Mouse (Mus musculus) cerebellum, postnatal 36 days (tissue): ENCODE data around the gene Epb41.

Experiments used
- DNase-seq, 2 experiments: peaks; one replicate each; pipeline ENCODE4 v3.0.0; 2021 to 2022; ENCODE audit warnings: mixed read lengths in 2 of 2

Gene Epb41

GRCm38 (mm10) chr4:131881306-131881705 is 193.8 kb downstream of the Epb41 start:
- no peak for DNase-seq

GRCm38 (mm10) chr4:131879692-131880091 is 195.4 kb downstream of the Epb41 start:
- DNase-seq, result no peak

- no peak for DNase-seq
These were observed 198.3 kb downstream of the Epb41 start for GRCm38 (mm10) chr4:131876836-131877235.

DNA sequence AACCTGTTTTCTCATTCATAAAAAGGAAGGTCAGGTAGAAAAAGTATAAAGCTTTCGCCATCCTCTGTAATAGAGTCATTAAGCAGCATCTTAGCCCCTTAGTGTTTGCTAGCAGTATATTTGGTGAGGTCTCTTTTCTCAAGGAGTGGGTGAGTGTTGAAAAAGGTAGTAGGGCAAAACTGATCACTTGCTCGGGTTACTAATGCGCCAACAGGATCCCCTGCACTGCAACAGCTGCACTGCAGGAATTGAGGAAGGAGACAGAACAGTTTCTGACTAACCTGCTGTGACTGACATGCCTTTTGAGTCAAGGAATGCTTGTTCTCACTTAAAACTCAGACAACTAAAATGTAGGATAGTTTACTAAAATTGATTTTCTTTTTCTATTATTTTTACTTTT is 199.9 kb downstream of the Epb41 start:
- DNase-seq, result no peak

DNA sequence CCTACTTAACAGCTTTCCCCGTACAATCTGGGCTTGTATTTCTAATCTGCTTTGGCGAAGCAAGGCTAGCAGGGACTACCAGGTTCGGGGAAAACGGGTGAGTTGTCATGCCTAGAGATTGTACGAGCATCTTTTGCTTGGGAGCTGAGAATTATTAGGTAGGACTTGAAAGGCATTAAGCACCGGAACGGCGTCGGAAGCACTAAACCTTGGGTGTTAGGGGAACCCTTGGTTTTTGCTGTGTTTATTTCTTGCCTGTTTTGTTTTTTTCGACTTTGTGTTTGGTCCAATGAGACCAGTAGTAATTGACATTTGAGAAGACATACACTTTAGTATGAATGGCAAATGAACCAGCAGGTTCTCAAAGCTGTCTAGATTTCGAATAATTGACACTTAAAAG is 200.6 kb downstream of the Epb41 start:
- no peak for DNase-seq

DNA sequence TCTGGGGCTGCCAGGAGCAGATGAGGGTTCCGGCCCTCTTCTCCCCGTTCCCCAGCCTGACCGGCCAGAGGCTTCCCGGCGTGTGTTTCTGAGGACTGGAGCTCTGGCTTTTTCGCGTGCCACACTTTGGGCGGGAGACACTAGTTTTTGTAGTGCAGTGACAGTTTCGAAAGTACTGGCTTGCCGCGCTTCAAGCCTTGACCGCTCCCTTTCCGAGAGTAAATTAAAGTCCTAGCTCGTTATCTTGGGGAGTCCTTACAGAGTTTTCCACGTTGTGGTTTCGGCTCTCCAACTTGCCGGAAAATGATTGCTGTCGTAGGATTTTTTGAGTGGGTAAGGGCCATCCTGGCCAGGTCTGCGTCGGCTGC is 201.0 kb downstream of the Epb41 start:
- no peak for DNase-seq
